Mouse (Mus musculus) C2C12 (cell line): ENCODE measurements around the gene Pacs2. TPM values are rescaled to one million over a fixed set of nuclear protein-coding genes. Genes with fewer than 3 reads are reported as not detected.

Experiments used
- H3K27me3 ChIP-seq: one replicate; pipeline ENCODE4 v1.6.1; 2011; ENCODE audit not compliant: control insufficient read depth, insufficient read depth, insufficient read length
- H3K36me3 ChIP-seq: one replicate; pipeline ENCODE4 v1.6.1; 2011; ENCODE audit not compliant: control insufficient read depth, insufficient read depth
- H3K4me3 ChIP-seq: one replicate; pipeline ENCODE4 v1.5.1; 2011; ENCODE audit warnings: mild to moderate bottlenecking, control low read depth; ENCODE audit not compliant: poor library complexity, insufficient read depth, severe bottlenecking
- H3K79me2 ChIP-seq: one replicate; pipeline ENCODE4 v1.6.1; 2011; ENCODE audit not compliant: control insufficient read depth, insufficient read depth
- H3K79me3 ChIP-seq: one replicate; pipeline ENCODE4 v1.6.1; 2011; ENCODE audit warnings: low read depth, control low read depth
- H3ac ChIP-seq: one replicate; pipeline ENCODE3; 2011; ENCODE audit warnings: low read depth; ENCODE audit not compliant: control insufficient read depth, insufficient read length
- CEBPB ChIP-seq: IDR thresholded peaks from one replicate; pipeline ENCODE4 v1.6.1; 2011; ENCODE audit warnings: low read depth, mild to moderate bottlenecking, control low read depth, moderate library complexity
- CTCF ChIP-seq: IDR thresholded peaks from one replicate; pipeline ENCODE4 v1.5.1; 2011; ENCODE audit not compliant: control insufficient read depth, insufficient read depth, insufficient read length
- FOSL1 ChIP-seq: IDR thresholded peaks from one replicate; pipeline ENCODE4 v1.8.0; 2011; ENCODE audit warnings: mild to moderate bottlenecking, low read length; ENCODE audit not compliant: poor library complexity, insufficient read depth, severe bottlenecking
- MAX ChIP-seq: IDR thresholded peaks from one replicate; pipeline ENCODE4 v1.6.1; 2011; ENCODE audit warnings: mild to moderate bottlenecking, control low read depth
- MYOD1 ChIP-seq: IDR thresholded peaks from one replicate; pipeline ENCODE4 v1.6.1; 2011; ENCODE audit warnings: low read depth; ENCODE audit not compliant: control insufficient read depth, insufficient read length
- MYOG ChIP-seq: IDR thresholded peaks from one replicate; pipeline ENCODE4 v1.6.1; 2011; ENCODE audit not compliant: control insufficient read depth, insufficient read length; ENCODE audit errors: extremely low read depth
- USF1 ChIP-seq: IDR thresholded peaks from one replicate; pipeline ENCODE4 v1.6.1; 2011; ENCODE audit warnings: low read depth, mild to moderate bottlenecking, control low read depth, moderate library complexity
- polyA plus RNA-seq: library from polyadenylated mRNA; unstranded; fragments of >200 nt; fragmentation: generic; extraction: Trizol; gene quantifications from one replicate; pipeline ENCODE4 v1.2.1, GENCODE M21; 2012; ENCODE audit warnings: missing spikeins

The Pacs2 gene
- polyA plus RNA-seq, 1 experiment = 48.8 TPM

GRCm38 (mm10) chr12:113021488-113021887, 7.2 kb downstream of the Pacs2 start:
- Histone ChIP-seq H3K79me3 (peaks cover 73% of the 10 kb centered on the region), H3K79me2 (peaks cover 87% of the 10 kb centered on the region), H3K27me3 (no peaks in the 10 kb centered on the region), H3K36me3 (peaks cover 47% of the 10 kb centered on the region), H3ac (no peak overlapping the region), H3K4me3 (no peak overlapping the region)
- TF ChIP-seq CTCF (no peak), FOSL1 (no peak), CEBPB (no peak), MYOD1 (peak; percentile 63), MAX (peak; percentile 65), MYOG (no peak)

DNA sequence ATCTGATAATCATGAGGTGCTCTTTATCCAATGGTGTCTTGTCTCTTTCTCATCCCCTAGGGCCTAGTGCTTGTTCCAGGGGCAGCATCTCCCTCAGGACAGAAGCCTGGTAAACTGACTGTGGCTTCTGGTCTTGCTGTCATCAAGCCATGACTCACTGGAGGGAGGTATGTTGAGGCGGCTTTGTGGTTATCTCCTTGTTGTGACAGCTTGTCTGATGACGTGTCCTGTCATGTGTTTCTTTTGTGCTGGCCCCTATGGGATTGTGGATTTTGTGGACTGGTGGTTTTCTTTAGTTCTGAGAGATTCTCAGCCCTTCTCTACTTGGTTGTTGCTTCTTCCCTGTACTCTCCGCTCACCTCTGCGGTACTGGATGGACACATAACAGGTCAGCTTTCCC, 8.8 kb downstream of the Pacs2 start:
- peaks cover 72% of the 10 kb centered on the region for H3K79me3 ChIP-seq
- peaks cover 87% of the 10 kb centered on the region for H3K79me2 ChIP-seq
- peaks cover 55% of the 10 kb centered on the region for H3K36me3 ChIP-seq
- H3K27me3 ChIP-seq = no peaks in the 10 kb centered on the region
- H3K4me3 ChIP-seq = no peak overlapping the region
- TF ChIP-seq CTCF (no peak), FOSL1 (peak; percentile 99), MYOG (no peak), CEBPB (peak; percentile 70), MAX (peak; percentile 79), USF1 (peak; percentile 80), MYOD1 (peak; percentile 89)
- peak overlapping the region; percentile 47 for H3ac ChIP-seq

DNA sequence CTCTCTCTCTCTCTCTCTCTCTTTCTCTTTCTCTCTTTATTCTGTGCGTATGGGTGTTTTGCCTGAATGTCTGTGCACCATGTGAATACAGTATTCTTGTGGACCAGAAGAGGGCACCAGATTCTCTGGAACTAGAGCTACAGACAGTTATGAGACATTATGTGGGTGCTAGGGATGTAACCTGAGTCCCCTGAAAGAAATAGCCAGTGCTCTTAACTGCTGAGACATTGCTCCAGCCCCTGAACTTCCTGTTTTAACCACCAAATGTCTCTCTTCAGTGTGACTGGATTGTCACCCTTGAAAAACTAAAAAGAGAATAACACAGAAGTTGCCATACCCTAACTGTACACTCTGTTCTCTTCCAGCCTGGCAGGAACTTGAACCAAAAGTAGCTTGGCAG, 12.2 kb downstream of the Pacs2 start:
- H3K27me3 ChIP-seq = no peaks in the 10 kb centered on the region
- H3K4me3 ChIP-seq = no peak overlapping the region
- peaks cover 67% of the 10 kb centered on the region for H3K79me3 ChIP-seq
- H3ac ChIP-seq = no peak overlapping the region
- TF ChIP-seq MYOD1 (no peak), MAX (no peak), CEBPB (no peak), CTCF (no peak), USF1 (no peak)
- peaks cover 39% of the 10 kb centered on the region for H3K36me3 ChIP-seq
- H3K79me2 ChIP-seq = peaks cover 90% of the 10 kb centered on the region

DNA sequence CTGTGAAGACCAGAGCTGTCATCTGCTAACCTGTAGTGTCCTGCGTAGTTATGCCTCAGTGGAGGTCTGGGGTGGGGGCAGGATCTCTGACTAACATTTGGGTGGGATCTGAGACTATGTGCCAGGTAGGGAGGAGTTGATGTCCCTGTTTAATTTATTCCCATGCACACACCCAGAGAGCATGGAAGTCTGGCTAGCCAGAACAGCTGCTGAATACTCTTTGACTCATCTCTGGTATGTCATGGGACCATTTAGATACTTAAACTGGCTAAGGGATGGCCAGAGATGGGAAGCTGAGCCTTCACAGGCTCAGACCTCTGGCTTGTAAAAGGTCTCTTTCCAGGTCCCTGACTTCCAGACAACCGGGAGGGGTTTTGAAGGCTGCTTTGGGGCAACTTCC, 13.2 kb downstream of the Pacs2 start:
- peaks cover 73% of the 10 kb centered on the region for H3K79me3 ChIP-seq
- no peaks in the 10 kb centered on the region for H3K27me3 ChIP-seq
- no peak for TF ChIP-seq CTCF
- TF ChIP-seq MYOG = no peak
- peak; percentile 48 for TF ChIP-seq FOSL1
- TF ChIP-seq USF1 = peak; percentile 38
- TF ChIP-seq MYOD1 = peak; percentile 84
- no peak for TF ChIP-seq CEBPB
- no peak for TF ChIP-seq MAX

DNA sequence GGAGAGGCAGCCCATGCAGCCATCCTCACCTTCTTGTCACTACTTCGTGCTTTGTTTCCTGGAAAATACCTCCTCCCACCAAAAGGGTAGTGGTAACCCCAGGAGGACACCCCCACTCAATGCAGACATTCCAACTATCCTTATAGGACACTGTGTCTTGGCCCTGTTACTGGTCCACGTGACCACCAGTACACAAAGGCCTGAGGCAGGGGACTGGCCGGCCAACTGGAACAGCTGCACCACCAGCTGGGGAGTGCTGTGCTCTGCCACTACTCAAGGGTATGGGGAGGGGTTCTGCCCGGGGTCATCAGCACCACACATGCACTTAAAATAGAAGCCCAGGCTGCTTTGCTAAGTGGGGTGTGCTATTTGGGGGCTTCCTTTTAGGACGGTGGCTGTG, 13.8 kb downstream of the Pacs2 start:
- peak; percentile 30 for TF ChIP-seq MYOD1
- no peak for TF ChIP-seq CEBPB
- peak; percentile 53 for TF ChIP-seq USF1
- no peak overlapping the region for H3K4me3 ChIP-seq
- no peak overlapping the region for H3ac ChIP-seq
- peaks cover 79% of the 10 kb centered on the region for H3K79me3 ChIP-seq
- H3K36me3 ChIP-seq = peaks cover 39% of the 10 kb centered on the region
- no peaks in the 10 kb centered on the region for H3K27me3 ChIP-seq
- H3K79me2 ChIP-seq = peaks cover 98% of the 10 kb centered on the region

More for the DNA sequence above, 13.2 kb downstream of the Pacs2 start:
- peaks cover 39% of the 10 kb centered on the region for H3K36me3 ChIP-seq
- H3K4me3 ChIP-seq = no peak overlapping the region
- H3ac ChIP-seq = no peak overlapping the region
- H3K79me2 ChIP-seq = peaks cover 92% of the 10 kb centered on the region

- TF ChIP-seq CEBPB (no peak), MYOD1 (no peak), FOSL1 (no peak), USF1 (no peak), MAX (no peak), MYOG (no peak), CTCF (no peak)
- Histone ChIP-seq H3ac (no peak overlapping the region), H3K27me3 (no peaks in the 10 kb centered on the region), H3K79me3 (peaks cover 79% of the 10 kb centered on the region), H3K79me2 (peaks cover 98% of the 10 kb centered on the region), H3K4me3 (no peak overlapping the region), H3K36me3 (peaks cover 34% of the 10 kb centered on the region)
These were observed 14.6 kb downstream of the Pacs2 start for GRCm38 (mm10) chr12:113028898-113029297.
